Mouse (Mus musculus) bone marrow, adult 2 months (tissue): ENCODE data around the gene Ctbp2. TPM values are rescaled to one million over a fixed set of nuclear protein-coding genes. Genes with fewer than 3 reads are reported as not detected.

Source experiments
- H3K27ac ChIP-seq: fragments of 200-500 bp; 2 replicates; pipeline ENCODE4 v1.5.1; 2012; ENCODE audit warnings: low read depth, mild to moderate bottlenecking, control low read depth, inconsistent platforms, low read length; ENCODE audit not compliant: control insufficient read depth, poor library complexity, insufficient read depth
- H3K4me1 ChIP-seq: fragments of 200-500 bp; 2 replicates; pipeline ENCODE4 v1.6.1; 2011; ENCODE audit warnings: low read length; ENCODE audit not compliant: control insufficient read depth, insufficient read depth
- H3K4me3 ChIP-seq: fragments of 200-500 bp; replicated peaks from 2 replicates; pipeline ENCODE3; 2011; ENCODE audit warnings: mild to moderate bottlenecking, low read depth, low read length, control low read depth; ENCODE audit not compliant: control insufficient read depth
- CTCF ChIP-seq: fragments of 200-500 bp; IDR thresholded peaks from 2 replicates; pipeline ENCODE4 v1.5.1; 2011; ENCODE audit warnings: low read length, control low read depth; ENCODE audit not compliant: control insufficient read depth, insufficient read depth
- POLR2A ChIP-seq: fragments of 200-500 bp; IDR thresholded peaks from 2 replicates; pipeline ENCODE4 v1.6.1; 2011; ENCODE audit warnings: low read depth, mild to moderate bottlenecking, control low read depth, low read length, borderline replicate concordance; ENCODE audit not compliant: control insufficient read depth
- WGBS: fragments of 180-500 bp; shearing (Covaris S2); methylation state at CpG from one replicate; pipeline ENCODE4 v1.1.7; 2018; 5-methylcytosine and 5-hydroxymethylcytosine counted together
- polyA plus RNA-seq: library from polyadenylated mRNA; stranded (reverse); fragments of >200 nt; gene quantifications from 2 replicates; pipeline ENCODE4 v1.2.4, GENCODE M21; 2011; ENCODE audit warnings: low replicate concordance; ENCODE audit not compliant: missing spikeins, insufficient read depth, insufficient read length

Gene Ctbp2
- polyA plus RNA-seq, 1 experiment: 33.5 TPM

DNA sequence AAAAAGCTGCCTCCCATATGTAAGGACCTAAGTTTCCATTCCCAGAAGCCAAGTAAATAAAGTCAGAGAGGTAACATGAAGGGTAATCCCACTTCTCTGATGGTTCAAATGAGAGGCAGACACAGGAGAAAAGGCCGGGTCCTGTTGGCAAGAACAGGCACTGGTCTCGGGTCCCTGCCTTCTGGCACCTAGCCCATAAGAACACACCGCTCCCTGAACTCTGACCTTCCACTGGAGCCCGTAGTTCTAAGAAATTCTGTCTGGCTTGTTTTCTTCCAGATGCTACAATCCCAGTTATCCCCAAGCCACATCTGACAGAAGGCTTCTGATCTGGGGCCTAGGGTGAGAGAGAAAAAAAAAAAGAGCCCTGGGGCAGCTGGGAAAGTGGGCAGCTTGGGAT, 35.7 kb downstream of the Ctbp2 start:
- TF ChIP-seq POLR2A (no peak), CTCF (no peak)

DNA sequence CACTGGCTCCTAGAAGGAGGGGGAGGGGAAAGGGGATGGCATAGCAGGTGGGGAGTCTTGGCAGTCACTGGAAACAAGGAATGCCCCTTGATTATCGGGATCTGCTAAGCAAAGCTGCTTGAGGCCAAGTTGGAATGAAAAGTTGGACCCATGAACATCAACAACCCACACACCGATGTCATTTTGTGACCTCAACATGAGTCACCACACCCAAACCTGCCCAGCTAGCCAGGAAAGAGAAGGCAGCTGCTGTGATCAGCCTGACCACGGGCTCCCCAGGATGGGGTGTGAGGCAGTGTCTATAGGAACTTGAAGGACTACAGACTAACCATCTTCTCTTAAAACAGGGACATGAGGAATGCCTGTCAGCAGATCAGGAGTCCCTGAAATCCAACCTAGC, 38.7 kb downstream of the Ctbp2 start:
- TF ChIP-seq POLR2A (no peak), CTCF (no peak)
- no peaks in the 10 kb centered on the region for H3K4me1 ChIP-seq
- no peak overlapping the region for H3K27ac ChIP-seq
- 67% methylated on average over 3 of the region's 3 CpGs for WGBS
- H3K4me3 ChIP-seq: no peak overlapping the region

More for the DNA sequence above, 35.7 kb downstream of the Ctbp2 start:
- 71% methylated on average over 4 of the region's 4 CpGs for WGBS
- Histone ChIP-seq H3K27ac (no peak overlapping the region), H3K4me1 (no peaks in the 10 kb centered on the region), H3K4me3 (no peak overlapping the region)

DNA sequence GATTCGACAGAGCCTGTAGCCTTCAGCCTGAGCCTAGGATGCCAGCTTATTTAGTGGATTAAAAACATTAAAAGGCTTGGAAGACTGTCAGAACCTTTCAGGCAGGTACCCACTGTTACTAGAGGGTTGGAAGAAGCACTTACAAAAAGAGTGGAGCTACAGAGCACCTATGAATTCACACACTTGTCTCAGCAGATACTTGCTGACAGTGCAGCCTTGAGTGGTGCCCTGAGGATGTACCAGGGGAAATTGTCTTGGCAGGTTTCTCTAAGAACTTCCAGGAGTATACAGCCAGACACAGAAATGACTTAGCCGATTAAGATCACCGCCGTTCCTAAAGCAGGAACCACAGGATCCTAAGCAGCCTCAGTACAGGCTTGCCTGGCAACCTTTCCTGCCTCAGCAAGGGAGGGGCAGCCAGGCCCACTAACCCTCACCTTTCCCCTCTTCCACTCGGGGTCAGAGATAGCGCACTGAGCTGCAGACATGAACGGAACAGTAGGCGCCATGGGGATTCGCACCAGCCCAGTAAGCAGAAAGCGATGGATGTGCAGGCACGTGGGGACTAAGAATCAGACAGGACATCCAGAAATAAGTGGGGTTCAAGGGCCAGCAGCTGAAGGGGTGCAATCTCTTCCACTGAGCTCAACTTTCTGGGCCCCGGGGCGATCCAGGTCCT, 40.1 kb downstream of the Ctbp2 start:
- 79% methylated on average over 13 of the region's 13 CpGs for WGBS
- H3K4me1 ChIP-seq: no peaks in the 10 kb centered on the region
- no peak for TF ChIP-seq POLR2A
- TF ChIP-seq CTCF: no peak
- H3K27ac ChIP-seq: no peak overlapping the region
- no peak overlapping the region for H3K4me3 ChIP-seq

DNA sequence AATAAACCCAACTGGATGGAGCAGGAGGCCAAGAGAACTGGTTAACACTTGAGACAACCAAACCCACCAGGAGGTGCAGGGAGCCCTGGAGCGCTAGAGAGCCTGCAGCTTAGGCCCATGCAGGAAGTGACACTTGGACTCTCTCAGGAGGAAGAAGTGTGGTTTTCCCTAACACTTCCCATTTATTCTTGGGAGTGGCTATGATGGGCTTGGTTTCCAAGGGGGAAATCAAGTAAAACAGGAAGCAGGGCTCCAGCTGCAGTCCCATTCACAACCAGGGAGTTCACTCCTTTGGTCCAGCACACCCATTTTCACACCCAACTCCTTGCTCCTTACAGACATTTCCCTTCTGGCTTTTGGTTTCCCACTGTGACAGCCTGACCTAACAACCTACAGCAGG, 45.2 kb downstream of the Ctbp2 start:
- no peak overlapping the region for H3K4me3 ChIP-seq
- 74% methylated on average over 1 of the region's 1 CpGs for WGBS
- no peaks in the 10 kb centered on the region for H3K4me1 ChIP-seq
- H3K27ac ChIP-seq: no peak overlapping the region
- TF ChIP-seq POLR2A (no peak), CTCF (no peak)

DNA sequence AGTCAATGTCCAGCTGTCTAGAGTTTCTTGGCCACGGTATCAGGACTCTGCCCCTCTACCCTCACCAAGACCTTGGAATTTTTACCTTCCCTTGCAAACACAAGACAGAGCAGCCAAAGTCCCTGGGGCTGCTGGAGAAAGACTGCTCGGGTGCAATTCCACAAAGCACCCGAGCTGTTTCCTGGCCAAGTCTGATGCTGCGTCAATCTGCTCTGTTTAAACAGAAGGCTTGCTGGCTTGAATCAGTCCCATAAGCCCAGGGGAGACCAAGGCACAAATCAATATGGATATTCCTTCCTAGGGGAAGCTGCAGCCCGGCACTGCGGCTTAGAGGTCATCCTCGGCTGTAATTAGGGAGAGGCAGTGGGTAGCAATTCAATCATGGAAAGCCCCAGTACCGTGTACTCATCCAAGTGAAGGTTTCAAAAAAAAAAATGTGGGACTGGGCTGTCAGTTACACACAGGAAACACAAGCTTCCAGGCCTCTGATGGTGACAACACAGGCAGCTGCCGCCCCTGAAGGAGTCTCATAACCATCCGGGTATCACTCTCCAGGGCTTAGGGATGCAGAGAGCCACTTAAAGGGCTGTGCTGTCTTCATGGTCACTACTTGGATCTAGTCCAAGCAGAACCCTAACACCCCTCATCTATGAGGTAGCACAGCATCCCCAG, 49.6 kb downstream of the Ctbp2 start:
- Histone ChIP-seq H3K27ac (no peak overlapping the region), H3K4me3 (no peak overlapping the region), H3K4me1 (no peaks in the 10 kb centered on the region)
- WGBS: 76% methylated on average over 10 of the region's 10 CpGs
- TF ChIP-seq CTCF (no peak), POLR2A (no peak)

DNA sequence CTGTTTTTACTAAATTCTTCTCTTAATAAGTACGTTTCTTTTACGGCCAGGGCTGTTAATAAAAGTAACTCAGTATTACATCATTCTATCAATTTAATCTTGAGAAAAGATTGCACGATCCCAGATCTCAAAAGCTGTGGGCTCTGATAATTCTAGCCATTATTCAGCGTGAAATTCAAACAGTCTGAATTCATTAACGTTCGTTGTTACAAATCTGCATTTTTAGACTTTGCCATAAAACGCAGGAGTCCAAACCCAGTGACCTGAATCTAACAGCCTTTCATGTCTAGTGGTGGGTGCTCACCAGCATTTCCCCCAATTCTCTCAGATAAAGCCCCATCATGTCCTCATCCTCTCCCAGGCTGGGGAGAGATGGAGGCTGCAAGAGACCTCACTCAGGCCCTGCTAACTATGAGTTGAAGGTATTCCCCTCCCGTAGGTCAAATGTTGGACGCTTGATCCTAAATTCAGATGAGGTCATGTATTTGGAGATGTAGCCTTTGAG, 51.0 kb downstream of the Ctbp2 start:
- TF ChIP-seq POLR2A: no peak
- TF ChIP-seq CTCF: no peak
- 83% methylated on average over 9 of the region's 9 CpGs for WGBS
- Histone ChIP-seq H3K4me3 (no peak overlapping the region), H3K4me1 (no peaks in the 10 kb centered on the region), H3K27ac (no peak overlapping the region)

DNA sequence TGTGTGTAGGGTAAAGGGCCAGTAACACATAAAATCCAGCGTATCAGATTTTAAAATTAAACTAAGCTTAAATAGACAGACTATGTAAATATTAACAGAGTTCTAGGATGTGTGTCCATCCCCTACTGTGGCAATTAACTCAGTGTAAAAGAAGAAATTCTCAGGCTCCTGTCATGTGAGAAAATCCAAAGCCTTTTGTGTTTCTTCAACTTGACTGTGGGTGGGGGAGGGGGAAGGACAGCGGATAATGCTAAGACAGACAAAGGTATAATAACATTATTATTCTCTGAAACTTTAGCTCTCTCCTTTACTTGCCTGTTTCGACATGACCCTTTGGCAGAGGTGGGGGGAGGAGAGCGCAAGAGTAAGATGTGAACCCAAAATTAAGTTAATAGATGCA, 51.6 kb downstream of the Ctbp2 start:
- Histone ChIP-seq H3K4me1 (no peaks in the 10 kb centered on the region), H3K27ac (no peak overlapping the region), H3K4me3 (no peak overlapping the region)
- TF ChIP-seq POLR2A (no peak), CTCF (no peak)
- WGBS: 85% methylated on average over 4 of the region's 4 CpGs

DNA sequence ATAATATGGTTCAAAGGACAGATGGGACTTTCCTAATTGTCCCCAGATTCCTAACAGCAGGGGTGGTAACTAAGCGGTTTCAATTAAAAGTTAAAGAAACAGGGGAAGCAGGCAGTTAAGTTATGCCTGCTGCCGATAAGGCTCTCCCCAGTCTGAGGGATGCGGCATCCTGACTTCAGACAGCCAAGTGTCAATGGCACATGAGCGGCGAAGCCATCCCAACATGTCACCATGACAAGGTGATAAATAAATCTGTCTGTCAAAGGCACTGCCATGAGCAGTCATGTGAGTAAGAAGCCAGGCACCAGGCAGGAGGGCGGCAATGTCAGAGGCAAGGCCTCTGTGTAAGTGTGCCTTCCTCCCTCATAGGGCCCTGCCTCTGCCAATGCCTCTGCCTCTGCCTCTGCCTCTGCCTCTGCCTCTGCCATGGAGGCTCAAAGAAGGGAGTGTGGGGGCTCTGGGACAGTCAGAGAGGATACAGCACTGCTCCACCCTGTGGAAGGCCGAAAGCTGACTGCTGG, 56.8 kb downstream of the Ctbp2 start:
- Histone ChIP-seq H3K4me1 (no peaks in the 10 kb centered on the region), H3K27ac (no peak overlapping the region), H3K4me3 (no peak overlapping the region)
- TF ChIP-seq CTCF (no peak), POLR2A (no peak)
- 90% methylated on average over 7 of the region's 7 CpGs for WGBS
